Mouse (Mus musculus): ENCODE measurements around the gene Mmp21. TPM values are rescaled to one million over a fixed set of nuclear protein-coding genes. Genes with fewer than 3 reads are reported as not detected.
A peak's percentile ranks its signal among the peaks of the same experiment; 100 is the strongest.

Mmp21 gene
- polyA plus RNA-seq (2015; fragmentation: Nextera tagmentation; extraction: Ambion mirVana), result not detected in 2 replicates

DNA sequence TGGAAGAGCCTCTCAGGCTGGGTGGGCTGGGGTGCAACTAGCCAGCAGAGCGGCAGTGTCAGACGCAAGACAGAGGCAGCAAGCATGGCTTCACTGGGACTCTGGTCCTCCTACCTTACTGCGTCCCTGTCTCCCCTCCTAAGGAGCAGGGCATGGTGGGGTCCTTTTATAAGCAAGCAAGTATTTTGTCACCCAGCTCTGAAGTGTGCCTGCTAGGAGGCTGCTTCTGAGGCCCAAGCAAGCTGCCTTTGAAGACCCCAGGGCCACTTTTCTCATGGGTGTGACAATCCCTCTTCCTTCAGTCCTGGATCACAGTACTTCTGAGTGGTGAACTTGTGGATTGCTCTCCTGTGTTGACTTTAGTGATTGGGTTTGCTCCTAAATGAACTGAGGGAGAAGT is at the start of gene Mmp21:
TSS of gene Mmp21 (minus strand) at position 101 of the 400 bp plus-strand sequence.
- no peak for ATAC-seq (ENCODE audit: low read depth)
- H3K36me3 ChIP-seq (ENCODE audit: control insufficient read depth, insufficient read depth, low read length), result no peaks in the 10 kb centered on the region
- no peak within 1 kb of the TSS for H3K9ac ChIP-seq (ENCODE audit: low read length)
- no peak within 1 kb of the TSS for H3K4me3 ChIP-seq (ENCODE audit: low read length)
- H3K9me3 ChIP-seq (ENCODE audit: control insufficient read depth, low read length), result no peaks in the 10 kb centered on the region
- WGBS, result 73% methylated on average over 3 of the region's 3 CpGs
- H3K4me1 ChIP-seq (replicated peaks; ENCODE audit: control insufficient read depth, insufficient read depth, low read length), result no peaks in the 10 kb centered on the region
- H3K27me3 ChIP-seq (ENCODE audit: control insufficient read depth, insufficient read depth, low read depth, low read length), result no peaks in the 10 kb centered on the region
- H3K4me2 ChIP-seq (ENCODE audit: low read depth, low read length), result no peak within 1 kb of the TSS
- no peak within 1 kb of the TSS for H3K27ac ChIP-seq (ENCODE audit: low read length)

DNA sequence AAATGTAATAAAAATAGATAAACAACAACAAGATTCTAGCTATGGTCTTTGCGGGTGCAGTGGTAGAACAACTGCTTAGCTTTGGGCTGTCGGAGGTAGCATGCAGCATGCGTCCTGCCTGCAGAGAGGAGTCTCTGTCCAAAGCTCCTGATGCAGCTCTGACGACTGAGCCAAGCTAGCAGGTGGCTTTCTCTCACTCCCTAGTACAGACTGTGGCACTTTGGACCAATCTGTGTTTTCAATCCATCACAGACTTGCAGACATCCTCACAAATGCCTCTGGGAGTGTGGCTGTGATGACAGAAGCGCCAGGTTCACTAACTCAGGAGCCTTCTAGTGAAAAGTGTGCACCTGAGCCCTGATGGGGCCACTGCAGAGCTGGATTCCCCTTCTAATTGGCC is 49.5 kb upstream of the Mmp21 start:
- no peak overlapping the region for H3K27ac ChIP-seq (ENCODE audit: low read length)

DNA sequence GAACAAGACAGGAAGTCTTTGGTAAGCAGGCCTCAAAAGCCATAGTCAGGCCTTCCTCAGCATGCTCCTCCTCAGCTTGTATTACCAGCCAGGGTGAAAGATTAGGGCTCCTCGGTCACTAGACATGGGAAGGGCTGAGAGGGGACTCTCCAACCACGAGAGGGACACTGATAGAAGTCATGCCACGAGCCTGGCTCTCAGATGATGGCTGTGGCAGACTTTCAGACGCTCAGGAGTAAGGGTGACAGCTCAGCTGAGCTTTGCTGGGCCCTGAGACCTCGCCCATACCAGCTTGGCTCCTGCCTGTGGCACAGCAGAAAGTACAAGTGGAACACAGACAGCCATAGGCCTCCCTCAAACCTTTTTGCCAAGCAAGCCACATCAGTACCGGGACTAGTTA is 47.2 kb upstream of the Mmp21 start:
- Histone ChIP-seq H3K4me1 (replicated peaks; ENCODE audit: control insufficient read depth, insufficient read depth, low read length) (no peaks in the 10 kb centered on the region), H3K4me2 (ENCODE audit: low read depth, low read length) (no peak overlapping the region), H3K4me3 (ENCODE audit: low read length) (no peak overlapping the region), H3K27me3 (ENCODE audit: control insufficient read depth, insufficient read depth, low read depth, low read length) (no peaks in the 10 kb centered on the region), H3K9ac (ENCODE audit: low read length) (no peak overlapping the region), H3K9me3 (ENCODE audit: control insufficient read depth, low read length) (no peaks in the 10 kb centered on the region), H3K36me3 (ENCODE audit: control insufficient read depth, insufficient read depth, low read length) (peaks cover 3% of the 10 kb centered on the region), H3K27ac (ENCODE audit: low read length) (no peak overlapping the region)
- no peak for ATAC-seq (ENCODE audit: low read depth)
- 70% methylated on average over 6 of the region's 6 CpGs for WGBS

More for the DNA sequence above, 49.5 kb upstream of the Mmp21 start:
- no peak overlapping the region for H3K9ac ChIP-seq (ENCODE audit: low read length)
- H3K27me3 ChIP-seq (ENCODE audit: control insufficient read depth, insufficient read depth, low read depth, low read length), result no peaks in the 10 kb centered on the region
- WGBS, result 79% methylated on average over 5 of the region's 5 CpGs
- no peak overlapping the region for H3K4me3 ChIP-seq (ENCODE audit: low read length)
- H3K4me1 ChIP-seq (replicated peaks; ENCODE audit: control insufficient read depth, insufficient read depth, low read length), result no peaks in the 10 kb centered on the region
- no peaks in the 10 kb centered on the region for H3K9me3 ChIP-seq (ENCODE audit: control insufficient read depth, low read length)
- no peak for ATAC-seq (ENCODE audit: low read depth)
- peaks cover 3% of the 10 kb centered on the region; the same call in 1 of the 2 replicates for H3K36me3 ChIP-seq (ENCODE audit: control insufficient read depth, insufficient read depth, low read length)
- H3K4me2 ChIP-seq (ENCODE audit: low read depth, low read length), result no peak overlapping the region

DNA sequence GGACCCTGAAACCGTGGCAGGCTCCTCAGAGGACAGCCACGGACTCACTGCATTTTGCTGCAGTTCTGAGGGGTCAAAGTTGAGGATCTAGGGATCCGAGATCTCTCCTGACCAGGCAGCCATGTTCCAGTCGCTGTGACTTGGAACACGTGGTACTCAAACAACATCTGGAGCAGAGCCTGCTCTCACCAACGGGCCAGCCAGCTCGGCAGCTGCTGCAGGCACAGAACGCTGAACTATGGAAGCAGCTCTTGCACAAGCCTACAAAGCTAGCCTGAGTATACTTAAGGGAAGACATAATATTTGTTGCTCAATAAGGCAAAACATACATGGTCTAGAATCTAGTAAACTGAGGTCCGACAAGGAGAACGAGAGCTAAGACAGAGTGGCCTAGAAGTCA is 45.7 kb upstream of the Mmp21 start:
- Histone ChIP-seq H3K9me3 (ENCODE audit: control insufficient read depth, low read length) (no peaks in the 10 kb centered on the region), H3K36me3 (ENCODE audit: control insufficient read depth, insufficient read depth, low read length) (peaks cover 14% of the 10 kb centered on the region), H3K4me1 (replicated peaks; ENCODE audit: control insufficient read depth, insufficient read depth, low read length) (no peaks in the 10 kb centered on the region), H3K4me3 (ENCODE audit: low read length) (no peak overlapping the region), H3K4me2 (ENCODE audit: low read depth, low read length) (no peak overlapping the region), H3K9ac (ENCODE audit: low read length) (no peak overlapping the region), H3K27me3 (ENCODE audit: control insufficient read depth, insufficient read depth, low read depth, low read length) (no peaks in the 10 kb centered on the region), H3K27ac (ENCODE audit: low read length) (no peak overlapping the region)
- 72% methylated on average over 10 of the region's 10 CpGs for WGBS
- peak; percentile 88 for ATAC-seq (ENCODE audit: low read depth)

DNA sequence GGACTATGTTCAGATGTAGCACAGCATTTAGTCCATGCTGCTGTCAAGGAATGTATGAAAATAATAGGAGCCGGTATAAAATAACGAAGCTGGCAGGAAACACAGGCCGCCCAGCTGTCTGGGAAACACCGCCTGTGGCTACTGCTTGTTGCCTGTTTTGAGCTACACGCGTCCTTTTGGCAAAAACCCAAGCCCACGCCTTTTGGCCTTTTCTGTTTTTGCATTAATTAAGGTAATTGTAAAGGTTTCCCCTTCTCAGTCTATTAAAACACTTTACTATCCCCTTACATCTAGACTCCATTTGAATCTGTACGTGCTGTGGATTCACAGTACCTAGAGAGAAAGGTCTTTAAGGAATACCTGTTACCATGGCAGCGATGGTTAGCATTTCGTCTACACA is 45.0 kb upstream of the Mmp21 start:
- H3K27ac ChIP-seq (ENCODE audit: low read length), result no peak overlapping the region
- peaks cover 20% of the 10 kb centered on the region for H3K36me3 ChIP-seq (ENCODE audit: control insufficient read depth, insufficient read depth, low read length)
- no peaks in the 10 kb centered on the region for H3K27me3 ChIP-seq (ENCODE audit: control insufficient read depth, insufficient read depth, low read depth, low read length)
- no peak overlapping the region for H3K4me3 ChIP-seq (ENCODE audit: low read length)
- no peak overlapping the region for H3K9ac ChIP-seq (ENCODE audit: low read length)
- H3K4me2 ChIP-seq (ENCODE audit: low read depth, low read length), result no peak overlapping the region
- H3K9me3 ChIP-seq (ENCODE audit: control insufficient read depth, low read length), result no peaks in the 10 kb centered on the region
- no peak for ATAC-seq (ENCODE audit: low read depth)
- H3K4me1 ChIP-seq (replicated peaks; ENCODE audit: control insufficient read depth, insufficient read depth, low read length), result no peaks in the 10 kb centered on the region
- 79% methylated on average over 10 of the region's 10 CpGs for WGBS

DNA sequence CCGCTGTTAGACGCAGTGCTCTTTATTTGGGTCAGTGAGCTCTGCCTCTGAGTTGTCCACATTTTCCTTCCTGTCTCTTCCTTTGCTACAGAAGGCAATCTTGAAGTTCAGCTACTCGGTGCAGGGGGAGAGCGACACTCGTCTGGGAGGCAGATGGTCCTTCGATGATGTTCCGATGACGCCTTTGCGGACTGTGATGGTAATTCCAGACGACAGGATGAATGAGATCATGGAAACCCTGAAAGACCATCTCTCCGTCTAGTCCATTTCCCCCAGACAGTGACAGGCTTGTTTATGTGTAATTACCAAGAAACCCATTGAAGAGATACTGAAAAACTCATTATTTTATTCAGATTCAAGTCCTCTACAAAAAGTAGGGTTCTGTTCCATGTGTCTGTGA is 40.8 kb upstream of the Mmp21 start:
- H3K4me1 ChIP-seq (replicated peaks; ENCODE audit: control insufficient read depth, insufficient read depth, low read length), result no peaks in the 10 kb centered on the region
- no peak overlapping the region for H3K4me3 ChIP-seq (ENCODE audit: low read length)
- no peaks in the 10 kb centered on the region for H3K27me3 ChIP-seq (ENCODE audit: control insufficient read depth, insufficient read depth, low read depth, low read length)
- H3K9ac ChIP-seq (ENCODE audit: low read length), result no peak overlapping the region
- WGBS, result 82% methylated on average over 11 of the region's 11 CpGs
- ATAC-seq (ENCODE audit: low read depth), result no peak
- H3K36me3 ChIP-seq (ENCODE audit: control insufficient read depth, insufficient read depth, low read length), result peaks cover 45% of the 10 kb centered on the region
- no peak overlapping the region for H3K4me2 ChIP-seq (ENCODE audit: low read depth, low read length)
- no peak overlapping the region for H3K27ac ChIP-seq (ENCODE audit: low read length)
- H3K9me3 ChIP-seq (ENCODE audit: control insufficient read depth, low read length), result no peaks in the 10 kb centered on the region

DNA sequence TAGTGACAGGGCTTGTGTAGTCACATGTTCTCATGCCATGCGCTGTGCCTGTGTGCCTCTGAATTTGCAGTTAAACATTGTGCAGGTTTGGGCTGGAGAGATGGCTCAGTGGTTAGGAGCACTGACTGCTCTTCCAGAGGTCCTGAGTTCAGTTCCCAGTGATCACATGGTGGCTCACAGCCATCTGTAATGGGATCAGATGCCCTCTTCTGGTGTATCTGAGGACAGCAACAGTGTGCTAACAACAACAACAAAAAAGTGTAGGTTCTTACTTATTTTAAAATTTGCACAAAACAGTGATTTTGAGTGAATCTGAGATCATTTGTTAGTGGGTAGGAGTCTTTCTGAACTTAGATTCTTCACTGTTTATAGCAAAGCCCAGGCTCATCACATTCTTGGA is 38.7 kb upstream of the Mmp21 start:
- H3K4me1 ChIP-seq (replicated peaks; ENCODE audit: control insufficient read depth, insufficient read depth, low read length), result no peaks in the 10 kb centered on the region
- peaks cover 56% of the 10 kb centered on the region for H3K36me3 ChIP-seq (ENCODE audit: control insufficient read depth, insufficient read depth, low read length)
- ATAC-seq (ENCODE audit: low read depth), result no peak
- H3K27ac ChIP-seq (ENCODE audit: low read length), result no peak overlapping the region
- 95% methylated on average over 1 of the region's 1 CpGs for WGBS
- no peak overlapping the region for H3K4me2 ChIP-seq (ENCODE audit: low read depth, low read length)
- H3K9ac ChIP-seq (ENCODE audit: low read length), result no peak overlapping the region
- H3K4me3 ChIP-seq (ENCODE audit: low read length), result no peak overlapping the region
- H3K27me3 ChIP-seq (ENCODE audit: control insufficient read depth, insufficient read depth, low read depth, low read length), result no peaks in the 10 kb centered on the region
- no peaks in the 10 kb centered on the region for H3K9me3 ChIP-seq (ENCODE audit: control insufficient read depth, low read length)

DNA sequence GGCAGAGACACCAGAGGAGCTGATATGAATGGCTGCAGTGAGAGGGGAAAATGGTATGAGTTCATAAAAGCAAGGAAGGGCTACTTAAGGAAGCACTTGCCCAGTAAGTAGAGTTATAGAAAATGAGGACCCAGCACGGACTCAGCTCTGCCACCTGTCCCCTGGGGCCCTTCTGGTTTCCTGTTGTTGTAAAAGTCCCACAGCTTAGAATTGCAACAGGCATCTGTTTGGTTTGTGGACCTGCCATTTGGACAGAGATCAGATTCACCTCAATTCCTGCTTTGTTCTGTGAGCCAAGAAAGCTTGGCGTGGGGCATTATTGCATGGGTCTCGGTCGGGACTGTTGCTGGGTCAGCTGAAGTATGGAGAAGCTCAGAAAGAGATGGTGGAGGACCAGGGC is 35.5 kb upstream of the Mmp21 start:
- Histone ChIP-seq H3K27ac (ENCODE audit: low read length) (no peak overlapping the region), H3K4me1 (replicated peaks; ENCODE audit: control insufficient read depth, insufficient read depth, low read length) (no peaks in the 10 kb centered on the region), H3K9me3 (ENCODE audit: control insufficient read depth, low read length) (no peaks in the 10 kb centered on the region), H3K4me3 (ENCODE audit: low read length) (no peak overlapping the region), H3K4me2 (ENCODE audit: low read depth, low read length) (no peak overlapping the region), H3K27me3 (ENCODE audit: control insufficient read depth, insufficient read depth, low read depth, low read length) (no peaks in the 10 kb centered on the region), H3K36me3 (ENCODE audit: control insufficient read depth, insufficient read depth, low read length) (peaks cover 40% of the 10 kb centered on the region), H3K9ac (ENCODE audit: low read length) (no peak overlapping the region)
- no peak for ATAC-seq (ENCODE audit: low read depth)
- 79% methylated on average over 4 of the region's 4 CpGs for WGBS

DNA sequence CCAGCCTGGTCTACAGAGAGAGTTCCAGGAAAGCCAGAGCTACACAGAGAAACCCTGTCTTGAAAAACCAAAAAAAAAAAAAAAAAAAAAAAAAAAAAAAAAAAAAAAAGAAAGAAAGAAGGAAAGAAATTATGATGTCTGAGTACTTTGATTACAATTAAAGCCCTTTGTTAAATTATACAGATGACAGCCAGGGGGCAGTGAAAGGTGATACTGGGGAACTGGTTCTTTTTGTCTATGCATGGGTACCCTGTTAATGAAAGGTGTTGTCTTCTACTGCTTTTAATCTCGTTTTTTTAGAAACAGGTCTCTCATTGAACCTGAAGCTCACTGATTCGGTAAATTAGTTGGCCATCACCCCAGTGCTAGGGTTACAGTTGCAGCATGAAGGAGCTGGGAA is 27.4 kb upstream of the Mmp21 start:
- Histone ChIP-seq H3K4me3 (ENCODE audit: low read length) (no peak overlapping the region), H3K27ac (ENCODE audit: low read length) (no peak overlapping the region), H3K9me3 (ENCODE audit: control insufficient read depth, low read length) (peaks cover 3% of the 10 kb centered on the region; the same call in 1 of the 2 replicates), H3K4me1 (replicated peaks; ENCODE audit: control insufficient read depth, insufficient read depth, low read length) (peaks cover 8% of the 10 kb centered on the region), H3K27me3 (ENCODE audit: control insufficient read depth, insufficient read depth, low read depth, low read length) (no peaks in the 10 kb centered on the region), H3K4me2 (ENCODE audit: low read depth, low read length) (no peak overlapping the region), H3K9ac (ENCODE audit: low read length) (no peak overlapping the region), H3K36me3 (ENCODE audit: control insufficient read depth, insufficient read depth, low read length) (no peaks in the 10 kb centered on the region)
- 85% methylated on average over 2 of the region's 2 CpGs for WGBS
- no peak for ATAC-seq (ENCODE audit: low read depth)

DNA sequence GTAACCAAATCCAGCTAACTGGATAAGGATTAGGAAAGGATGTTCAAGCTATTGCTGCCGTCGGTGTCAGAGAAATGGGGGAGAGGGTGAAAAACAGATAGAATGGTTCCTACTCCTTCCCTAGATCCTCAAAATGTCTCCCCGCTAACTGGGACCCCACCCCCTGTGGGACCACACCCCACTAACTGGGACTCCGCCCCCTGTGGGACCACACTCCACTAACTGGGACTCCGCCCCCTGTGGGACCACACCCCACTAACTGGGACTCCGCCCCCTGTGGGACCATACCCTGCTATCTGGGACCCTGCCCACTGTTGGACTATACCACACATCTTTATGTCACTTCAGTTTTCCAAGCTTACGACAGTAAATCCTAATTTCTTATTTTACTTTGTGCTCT is 24.0 kb upstream of the Mmp21 start:
- Histone ChIP-seq H3K4me3 (ENCODE audit: low read length) (no peak overlapping the region), H3K9ac (ENCODE audit: low read length) (no peak overlapping the region), H3K4me1 (replicated peaks; ENCODE audit: control insufficient read depth, insufficient read depth, low read length) (peaks cover 4% of the 10 kb centered on the region), H3K4me2 (ENCODE audit: low read depth, low read length) (no peak overlapping the region), H3K36me3 (ENCODE audit: control insufficient read depth, insufficient read depth, low read length) (no peaks in the 10 kb centered on the region; the same call in 1 of the 2 replicates), H3K27me3 (ENCODE audit: control insufficient read depth, insufficient read depth, low read depth, low read length) (no peaks in the 10 kb centered on the region), H3K27ac (ENCODE audit: low read length) (no peak overlapping the region), H3K9me3 (ENCODE audit: control insufficient read depth, low read length) (peaks cover 3% of the 10 kb centered on the region; the same call in 1 of the 2 replicates)
- 88% methylated on average over 7 of the region's 7 CpGs for WGBS
- ATAC-seq (ENCODE audit: low read depth), result no peak
